Mouse (Mus musculus) fibroblast of lung, adult 2 months (primary cell): ENCODE data around the gene Vcl.
A peak's percentile ranks its signal among the peaks of the same experiment; 100 is the strongest.

ENCODE experiments used
- DNase-seq: peaks from one replicate; pipeline ENCODE4 v3.0.0-alpha.2; 2011; ENCODE audit warnings: low read depth

Vcl gene

GRCm38 (mm10) chr14:21017871-21018270, 88.7 kb downstream of the Vcl start:
- DNase-seq = no peak

GRCm38 (mm10) chr14:21018977-21019376, 89.8 kb downstream of the Vcl start:
- DNase-seq = no peak

- no peak for DNase-seq
These were observed 91.2 kb downstream of the Vcl start for GRCm38 (mm10) chr14:21020435-21020834.

- DNase-seq = no peak
These were observed 98.3 kb downstream of the Vcl start for GRCm38 (mm10) chr14:21027542-21027941.

GRCm38 (mm10) chr14:21029025-21029659, 99.9 kb downstream of the Vcl start:
- no peak for DNase-seq

- DNase-seq = no peak
These were observed 102.7 kb downstream of the Vcl start for GRCm38 (mm10) chr14:21031783-21032511.

- no peak for DNase-seq
These were observed 105.1 kb downstream of the Vcl start for GRCm38 (mm10) chr14:21034271-21034670.

GRCm38 (mm10) chr14:21034791-21035190, 105.6 kb downstream of the Vcl start:
- no peak for DNase-seq

- DNase-seq = no peak
These were observed 109.9 kb downstream of the Vcl start for GRCm38 (mm10) chr14:21039077-21039476.

- no peak for DNase-seq
These were observed 110.4 kb downstream of the Vcl start for GRCm38 (mm10) chr14:21039623-21040022.

- no peak for DNase-seq
These were observed 118.6 kb downstream of the Vcl start for GRCm38 (mm10) chr14:21047840-21048239.

- no peak for DNase-seq
These were observed 119.7 kb downstream of the Vcl start for GRCm38 (mm10) chr14:21048879-21049278.

GRCm38 (mm10) chr14:21050734-21051133, 121.5 kb downstream of the Vcl start:
- no peak for DNase-seq

GRCm38 (mm10) chr14:21051380-21052111, 122.3 kb downstream of the Vcl start:
- no peak for DNase-seq

- DNase-seq = peak; percentile 92
These were observed 123.0 kb downstream of the Vcl start, which contains the start of the genes Ap3m1 and Adk for GRCm38 (mm10) chr14:21052112-21052780. Gene Ap3m1 (minus strand): TSS chr14:21052508. Gene Adk (plus strand): TSS chr14:21052574.

- no peak for DNase-seq
These were observed 123.6 kb downstream of the Vcl start for GRCm38 (mm10) chr14:21052781-21053130.

- DNase-seq = no peak
These were observed 124.0 kb downstream of the Vcl start for GRCm38 (mm10) chr14:21053151-21053550.

GRCm38 (mm10) chr14:21053586-21053985, 124.4 kb downstream of the Vcl start:
- no peak for DNase-seq

GRCm38 (mm10) chr14:21058972-21059371, 129.8 kb downstream of the Vcl start:
- DNase-seq = no peak

- no peak for DNase-seq
These were observed 133.7 kb downstream of the Vcl start for GRCm38 (mm10) chr14:21062766-21063513.

- DNase-seq = no peak
These were observed 135.1 kb downstream of the Vcl start for GRCm38 (mm10) chr14:21064321-21064720.
